Mouse (Mus musculus) limb, embryonic 11.5 days (tissue): ENCODE measurements at regions not wholly inside any gene's neighbourhood (a gene's known extent, or its start where the extent isn't known, plus 50 kb on each side); places are given as distances from the start of the nearest gene placed in this dataset.
"Not testable (repeated sequence)": the region's sequence is repeated elsewhere in the genome, so short reads cannot be mapped to it uniquely, and the experiment has no call there.

Experiments used
- ATAC-seq: fragments of 200-750 bp; cut with Nextera tagmentation; 2 replicates; pipeline ENCODE4 v1.8.0; 2017; ENCODE audit warnings: low read depth; ENCODE audit not compliant: insufficient number of reproducible peaks, low FRiP score, low TSS enrichment
- DNase-seq: peaks from one replicate; pipeline ENCODE4 v3.0.0-alpha.2; 2015; ENCODE audit warnings: low spot score
- H3K27ac ChIP-seq: fragments of 300-500 bp; sonication (generic); replicated peaks from 2 replicates; pipeline ENCODE4 v1.5.1; 2014; ENCODE audit warnings: low read depth, mild to moderate bottlenecking, low read length
- H3K27me3 ChIP-seq: fragments of 300-500 bp; sonication (generic); 2 replicates; pipeline ENCODE4 v1.6.1; 2014; ENCODE audit warnings: mild to moderate bottlenecking, low read length, mixed read lengths; ENCODE audit not compliant: control insufficient read depth, insufficient read depth
- H3K36me3 ChIP-seq: fragments of 300-500 bp; sonication (generic); 2 replicates; pipeline ENCODE4 v1.6.1; 2014; ENCODE audit warnings: mild to moderate bottlenecking, low read length, moderate library complexity, mixed read lengths; ENCODE audit not compliant: control insufficient read depth, insufficient read depth
- H3K4me1 ChIP-seq: fragments of 300-500 bp; sonication (generic); 2 replicates; pipeline ENCODE4 v1.6.1; 2014; ENCODE audit warnings: low read length, mixed read lengths; ENCODE audit not compliant: control insufficient read depth, insufficient read depth
- H3K4me2 ChIP-seq: fragments of 300-500 bp; sonication (generic); 2 replicates; pipeline ENCODE4 v1.6.1; 2014; ENCODE audit warnings: low read depth, mild to moderate bottlenecking, moderate library complexity; ENCODE audit not compliant: severe bottlenecking
- H3K4me3 ChIP-seq: fragments of 300-500 bp; sonication (generic); 2 replicates; pipeline ENCODE4 v1.5.1; 2014; ENCODE audit warnings: low read depth, low read length
- H3K9ac ChIP-seq: fragments of 300-500 bp; sonication (generic); 2 replicates; pipeline ENCODE4 v1.6.1; 2014; ENCODE audit warnings: mild to moderate bottlenecking, low read length
- H3K9me3 ChIP-seq: fragments of 300-500 bp; sonication (generic); 2 replicates; pipeline ENCODE4 v1.6.1; 2016; ENCODE audit warnings: low read length; ENCODE audit not compliant: control insufficient read depth
- WGBS: fragments of 180-500 bp; shearing (Covaris S2); extraction: QIAGEN DNeasy Blood & Tissue Kit; methylation state at CpG from one replicate; pipeline ENCODE4 v1.1.7; 2014; 5-methylcytosine and 5-hydroxymethylcytosine counted together

DNA sequence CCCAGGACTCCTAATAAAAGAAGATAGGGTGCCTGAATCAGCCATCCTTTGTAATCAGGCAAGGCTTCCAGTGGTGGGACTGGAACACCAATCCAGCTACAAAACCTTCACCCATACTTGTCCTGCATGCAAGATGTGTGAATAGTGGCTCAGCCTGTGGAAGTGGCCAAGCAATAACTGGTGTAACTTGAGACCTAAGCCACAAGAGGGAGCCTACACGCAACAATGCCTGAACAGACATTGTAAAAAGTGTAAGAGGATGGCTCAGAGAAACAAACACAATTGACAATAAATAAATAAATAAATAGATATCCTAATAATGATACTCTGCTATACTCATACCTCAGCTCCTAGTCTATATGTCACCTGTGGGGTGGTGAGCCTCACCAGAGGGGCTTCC, 781.5 kb upstream of the Cdh20 start:
- Histone ChIP-seq H3K27ac (no peak overlapping the region), H3K4me3 (no peak overlapping the region), H3K4me1 (no peaks in the 10 kb centered on the region), H3K9me3 (no peaks in the 10 kb centered on the region), H3K36me3 (no peaks in the 10 kb centered on the region), H3K4me2 (no peak overlapping the region), H3K27me3 (no peaks in the 10 kb centered on the region), H3K9ac (no peak overlapping the region)
- WGBS: 26% methylated on average over 1 of the region's 1 CpGs
- ATAC-seq (no peak), DNase-seq (peak; percentile 21)

- not testable (repeated sequence) for H3K4me3 ChIP-seq, H3K9me3 ChIP-seq, H3K9ac ChIP-seq, H3K4me1 ChIP-seq, ATAC-seq, H3K4me2 ChIP-seq, H3K27me3 ChIP-seq, H3K27ac ChIP-seq, H3K36me3 ChIP-seq, DNase-seq
These were observed 765.4 kb upstream of the Cdh20 start for GRCm38 (mm10) chr1:104002906-104003305.

GRCm38 (mm10) chr1:104029670-104030069, 738.7 kb upstream of the Cdh20 start:
- H3K27ac ChIP-seq: no peak overlapping the region
- H3K4me1 ChIP-seq: no peaks in the 10 kb centered on the region
- no peak overlapping the region for H3K4me2 ChIP-seq
- no peak for ATAC-seq
- H3K9ac ChIP-seq: no peak overlapping the region
- H3K27me3 ChIP-seq: no peaks in the 10 kb centered on the region
- no peaks in the 10 kb centered on the region for H3K9me3 ChIP-seq
- H3K36me3 ChIP-seq: no peaks in the 10 kb centered on the region
- no peak for DNase-seq
- no peak overlapping the region for H3K4me3 ChIP-seq

DNA sequence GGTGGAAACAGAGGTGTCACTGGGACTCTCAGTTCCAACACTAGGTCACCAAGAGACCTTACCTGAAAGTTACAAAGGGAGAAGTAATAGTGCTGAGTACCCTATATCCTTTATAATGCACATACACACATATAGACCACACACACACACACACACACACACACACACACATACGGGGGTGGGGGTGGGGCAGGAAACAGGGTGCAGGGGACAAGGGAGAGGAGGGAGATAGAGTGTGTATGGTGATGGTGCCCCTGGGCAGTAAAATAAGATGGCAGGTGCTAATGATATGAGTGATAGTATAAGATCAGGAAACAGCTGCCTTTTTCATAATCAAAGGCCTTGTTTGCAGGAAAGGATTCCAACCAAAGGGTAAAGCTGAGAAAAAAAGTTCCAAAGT, 719.9 kb upstream of the Cdh20 start:
- H3K27me3 ChIP-seq: no peaks in the 10 kb centered on the region
- no peak for DNase-seq
- no peak overlapping the region for H3K4me2 ChIP-seq
- WGBS: 75% methylated on average over 1 of the region's 1 CpGs
- no peak for ATAC-seq
- no peak overlapping the region for H3K4me3 ChIP-seq
- H3K9ac ChIP-seq: no peak overlapping the region
- no peaks in the 10 kb centered on the region for H3K4me1 ChIP-seq
- no peak overlapping the region for H3K27ac ChIP-seq
- H3K9me3 ChIP-seq: no peaks in the 10 kb centered on the region
- no peaks in the 10 kb centered on the region for H3K36me3 ChIP-seq

- Histone ChIP-seq H3K9me3 (no peaks in the 10 kb centered on the region), H3K4me2 (no peak overlapping the region), H3K4me1 (no peaks in the 10 kb centered on the region), H3K4me3 (no peak overlapping the region), H3K36me3 (no peaks in the 10 kb centered on the region), H3K27me3 (no peaks in the 10 kb centered on the region), H3K27ac (no peak overlapping the region), H3K9ac (no peak overlapping the region)
- DNase-seq (no peak), ATAC-seq (no peak)
- 71% methylated on average over 4 of the region's 4 CpGs for WGBS
These were observed 719.0 kb upstream of the Cdh20 start for GRCm38 (mm10) chr1:104049169-104049948.
